Mouse (Mus musculus) liver, embryonic 16.5 days (tissue): ENCODE measurements around the gene Il3. TPM values are rescaled to one million over a fixed set of nuclear protein-coding genes. Genes with fewer than 3 reads are reported as not detected.

ENCODE experiments used
- ATAC-seq: fragments of 200-750 bp; cut with Nextera tagmentation; 2 replicates; pipeline ENCODE4 v1.8.0; 2017; ENCODE audit warnings: low read depth, mild to moderate bottlenecking, moderate number of reproducible peaks, moderate library complexity
- H3K27ac ChIP-seq: fragments of 300-500 bp; sonication (generic); 2 replicates; pipeline ENCODE4 v1.5.1; 2014; ENCODE audit warnings: mild to moderate bottlenecking, low read length
- H3K27me3 ChIP-seq: fragments of 300-500 bp; sonication (generic); 2 replicates; pipeline ENCODE4 v1.6.1; 2014; ENCODE audit warnings: low read depth, low read length, mixed read lengths; ENCODE audit not compliant: control insufficient read depth, insufficient read depth
- H3K36me3 ChIP-seq: fragments of 300-500 bp; sonication (generic); 2 replicates; pipeline ENCODE4 v1.6.1; 2014; ENCODE audit warnings: mild to moderate bottlenecking; ENCODE audit not compliant: control insufficient read depth, insufficient read depth
- H3K4me1 ChIP-seq: fragments of 300-500 bp; sonication (generic); 2 replicates; pipeline ENCODE4 v1.6.1; 2014; ENCODE audit warnings: low read depth, low read length, mixed read lengths; ENCODE audit not compliant: control insufficient read depth
- H3K4me2 ChIP-seq: fragments of 300-500 bp; sonication (generic); 2 replicates; pipeline ENCODE4 v1.6.1; 2014; ENCODE audit warnings: low read depth, low read length, mixed read lengths
- H3K4me3 ChIP-seq: fragments of 300-500 bp; sonication (generic); 2 replicates; pipeline ENCODE4 v1.5.1; 2014; ENCODE audit warnings: low read depth, mild to moderate bottlenecking, low read length
- H3K9ac ChIP-seq: fragments of 300-500 bp; sonication (generic); 2 replicates; pipeline ENCODE4 v1.6.1; 2014; ENCODE audit warnings: low read depth, low read length
- H3K9me3 ChIP-seq: fragments of 300-500 bp; sonication (generic); replicated peaks from 2 replicates; pipeline ENCODE4 v1.6.1; 2016; ENCODE audit warnings: low read length; ENCODE audit not compliant: control insufficient read depth
- WGBS: fragments of 180-500 bp; shearing (Covaris S2); extraction: QIAGEN DNeasy Blood & Tissue Kit; methylation state at CpG from one replicate; pipeline ENCODE4 v1.1.7; 2014; ENCODE audit not compliant: insufficient replicate concordance; 5-methylcytosine and 5-hydroxymethylcytosine counted together
- polyA plus RNA-seq: library from polyadenylated mRNA; unstranded; fragments of >200 nt; fragmentation: Nextera tagmentation; extraction: Ambion mirVana; gene quantifications from 2 replicates; pipeline ENCODE4 v1.2.1, GENCODE M21; 2015

The Il3 gene
- polyA plus RNA-seq, 1 experiment from 2014 or later = not detected

- no peak overlapping the region for H3K4me3 ChIP-seq
- no peaks in the 10 kb centered on the region for H3K4me1 ChIP-seq
- H3K27ac ChIP-seq = no peak overlapping the region
- no peaks in the 10 kb centered on the region for H3K9me3 ChIP-seq
- H3K4me2 ChIP-seq = no peak overlapping the region
- no peaks in the 10 kb centered on the region for H3K36me3 ChIP-seq
- H3K9ac ChIP-seq = no peak overlapping the region
- 41% methylated on average over 2 of the region's 2 CpGs for WGBS
- no peak for ATAC-seq
- H3K27me3 ChIP-seq = no peaks in the 10 kb centered on the region; the same call in 1 of the 2 replicates
These were observed 30.1 kb downstream of the Il3 start for GRCm38 (mm10) chr11:54236939-54237338.

- Histone ChIP-seq H3K4me3 (no peak overlapping the region), H3K4me1 (no peaks in the 10 kb centered on the region), H3K27me3 (no peaks in the 10 kb centered on the region), H3K9me3 (no peaks in the 10 kb centered on the region), H3K36me3 (no peaks in the 10 kb centered on the region), H3K9ac (no peak overlapping the region), H3K4me2 (no peak overlapping the region), H3K27ac (no peak overlapping the region)
- no peak for ATAC-seq
- WGBS = 82% methylated on average over 2 of the region's 2 CpGs
These were observed 39.6 kb downstream of the Il3 start for GRCm38 (mm10) chr11:54227478-54227877.

GRCm38 (mm10) chr11:54224475-54224986, 42.5 kb downstream of the Il3 start:
- no peak overlapping the region for H3K27ac ChIP-seq
- no peaks in the 10 kb centered on the region for H3K9me3 ChIP-seq
- WGBS = 69% methylated on average over 5 of the region's 5 CpGs
- no peak overlapping the region for H3K4me2 ChIP-seq
- no peak overlapping the region for H3K4me3 ChIP-seq
- H3K27me3 ChIP-seq = no peaks in the 10 kb centered on the region
- no peak overlapping the region for H3K9ac ChIP-seq
- ATAC-seq = no peak
- no peaks in the 10 kb centered on the region for H3K36me3 ChIP-seq
- no peaks in the 10 kb centered on the region for H3K4me1 ChIP-seq

GRCm38 (mm10) chr11:54223637-54224474, 43.2 kb downstream of the Il3 start:
- H3K36me3 ChIP-seq = no peaks in the 10 kb centered on the region
- no peaks in the 10 kb centered on the region for H3K27me3 ChIP-seq
- H3K4me2 ChIP-seq = no peak overlapping the region
- H3K27ac ChIP-seq = no peak overlapping the region
- no peak overlapping the region for H3K4me3 ChIP-seq
- ATAC-seq = no peak
- no peak overlapping the region for H3K9ac ChIP-seq
- H3K4me1 ChIP-seq = no peaks in the 10 kb centered on the region
- WGBS = 62% methylated on average over 9 of the region's 9 CpGs
- no peaks in the 10 kb centered on the region for H3K9me3 ChIP-seq

- no peaks in the 10 kb centered on the region for H3K4me1 ChIP-seq
- H3K9me3 ChIP-seq = no peaks in the 10 kb centered on the region
- 28% methylated on average over 6 of the region's 6 CpGs for WGBS
- H3K27ac ChIP-seq = no peak overlapping the region
- no peak for ATAC-seq
- H3K4me3 ChIP-seq = no peak overlapping the region
- no peaks in the 10 kb centered on the region for H3K36me3 ChIP-seq
- no peaks in the 10 kb centered on the region for H3K27me3 ChIP-seq
- no peak overlapping the region for H3K4me2 ChIP-seq
- H3K9ac ChIP-seq = no peak overlapping the region
These were observed 47.0 kb downstream of the Il3 start for GRCm38 (mm10) chr11:54219903-54220740.

- WGBS = 40% methylated on average over 1 of the region's 1 CpGs
- Histone ChIP-seq H3K36me3 (no peaks in the 10 kb centered on the region), H3K9ac (no peak overlapping the region), H3K4me1 (no peaks in the 10 kb centered on the region), H3K27me3 (no peaks in the 10 kb centered on the region), H3K27ac (no peak overlapping the region), H3K4me2 (no peak overlapping the region), H3K4me3 (no peak overlapping the region), H3K9me3 (no peaks in the 10 kb centered on the region)
- ATAC-seq = no peak
These were observed 47.9 kb downstream of the Il3 start for GRCm38 (mm10) chr11:54219191-54219590.

GRCm38 (mm10) chr11:54217384-54217783, 49.7 kb downstream of the Il3 start:
- Histone ChIP-seq H3K4me1 (no peaks in the 10 kb centered on the region), H3K4me3 (no peak overlapping the region), H3K9me3 (no peaks in the 10 kb centered on the region), H3K4me2 (no peak overlapping the region), H3K36me3 (no peaks in the 10 kb centered on the region), H3K27me3 (no peaks in the 10 kb centered on the region), H3K27ac (no peak overlapping the region), H3K9ac (no peak overlapping the region)
- no peak for ATAC-seq
- WGBS = 55% methylated on average over 7 of the region's 7 CpGs

- Histone ChIP-seq H3K4me1 (no peaks in the 10 kb centered on the region), H3K9ac (no peak overlapping the region), H3K27ac (no peak overlapping the region), H3K4me2 (no peak overlapping the region), H3K27me3 (no peaks in the 10 kb centered on the region), H3K4me3 (no peak overlapping the region), H3K9me3 (no peaks in the 10 kb centered on the region), H3K36me3 (no peaks in the 10 kb centered on the region)
- 61% methylated on average over 6 of the region's 6 CpGs for WGBS
- ATAC-seq = no peak
These were observed 51.0 kb downstream of the Il3 start for GRCm38 (mm10) chr11:54216091-54216490.
